Mouse (Mus musculus) forebrain, embryonic 16.5 days (tissue): Measurements from ENCODE around the gene Zfp318. TPM values are rescaled to one million over a fixed set of nuclear protein-coding genes. Genes with fewer than 3 reads are reported as not detected.

Experiments
- ATAC-seq: fragments of 200-750 bp; cut with Nextera tagmentation; 2 replicates; pipeline ENCODE4 v1.8.0; 2017; ENCODE audit warnings: mild to moderate bottlenecking, moderate library complexity
- H3K27ac ChIP-seq: fragments of 300-500 bp; sonication (generic); 2 replicates; pipeline ENCODE4 v1.5.1; 2014; ENCODE audit warnings: low read length, control low read depth
- H3K27me3 ChIP-seq: fragments of 300-500 bp; sonication (generic); replicated peaks from 2 replicates; pipeline ENCODE4 v1.6.1; 2014; ENCODE audit warnings: low read length; ENCODE audit not compliant: control insufficient read depth, insufficient read depth
- H3K36me3 ChIP-seq: fragments of 300-500 bp; sonication (generic); 2 replicates; pipeline ENCODE4 v1.6.1; 2014; ENCODE audit not compliant: control insufficient read depth, insufficient read depth
- H3K4me1 ChIP-seq: fragments of 300-500 bp; sonication (generic); replicated peaks from 2 replicates; pipeline ENCODE4 v1.6.1; 2014; ENCODE audit warnings: low read length; ENCODE audit not compliant: control insufficient read depth, insufficient read depth
- H3K4me2 ChIP-seq: fragments of 300-500 bp; sonication (generic); 2 replicates; pipeline ENCODE4 v1.6.1; 2014; ENCODE audit warnings: mild to moderate bottlenecking, low read length, control low read depth
- H3K4me3 ChIP-seq: fragments of 300-500 bp; sonication (generic); replicated peaks from 2 replicates; pipeline ENCODE4 v1.5.1; 2014; ENCODE audit warnings: mild to moderate bottlenecking, low read length, control low read depth
- H3K9ac ChIP-seq: fragments of 300-500 bp; sonication (generic); replicated peaks from 2 replicates; pipeline ENCODE4 v1.6.1; 2014; ENCODE audit warnings: low read depth, low read length, control low read depth
- H3K9me3 ChIP-seq: fragments of 300-500 bp; sonication (generic); 2 replicates; pipeline ENCODE4 v1.6.1; 2016; ENCODE audit warnings: low read length; ENCODE audit not compliant: control insufficient read depth
- WGBS: fragments of 180-500 bp; shearing (Covaris S2); extraction: QIAGEN DNeasy Blood & Tissue Kit; methylation state at CpG from one replicate; pipeline ENCODE4 v1.1.7; 2014; 5-methylcytosine and 5-hydroxymethylcytosine counted together
- polyA plus RNA-seq: library from polyadenylated mRNA; unstranded; fragments of >200 nt; fragmentation: Nextera tagmentation; extraction: Ambion mirVana; gene quantifications from 2 replicates; pipeline ENCODE4 v1.2.1, GENCODE M21; 2015

Zfp318 gene
- polyA plus RNA-seq, 1 experiment from 2014 or later = 14.2 TPM

GRCm38 (mm10) chr17:46394631-46395030 lies 11.1 kb downstream of the Zfp318 start:
- 91% methylated on average over 1 of the region's 1 CpGs for WGBS
- Histone ChIP-seq H3K9me3 (no peaks in the 10 kb centered on the region), H3K27ac (no peak overlapping the region), H3K36me3 (peaks cover 25% of the 10 kb centered on the region), H3K27me3 (no peaks in the 10 kb centered on the region), H3K4me2 (no peak overlapping the region), H3K9ac (no peak overlapping the region), H3K4me1 (no peaks in the 10 kb centered on the region), H3K4me3 (no peak overlapping the region)
- ATAC-seq = no peak

GRCm38 (mm10) chr17:46408478-46408877 lies 24.9 kb downstream of the Zfp318 start:
- no peak for ATAC-seq
- Histone ChIP-seq H3K4me1 (no peaks in the 10 kb centered on the region), H3K36me3 (peaks cover 29% of the 10 kb centered on the region), H3K27ac (no peak overlapping the region), H3K4me2 (no peak overlapping the region), H3K9ac (no peak overlapping the region), H3K27me3 (no peaks in the 10 kb centered on the region), H3K9me3 (no peaks in the 10 kb centered on the region), H3K4me3 (no peak overlapping the region)
- 29% methylated on average over 3 of the region's 3 CpGs for WGBS

- H3K27ac ChIP-seq = no peak overlapping the region
- no peak overlapping the region for H3K9ac ChIP-seq
- no peak for ATAC-seq
- H3K4me1 ChIP-seq = peaks cover 5% of the 10 kb centered on the region; the same call in 1 of the 2 replicates
- H3K36me3 ChIP-seq = peaks cover 5% of the 10 kb centered on the region
- WGBS = 53% methylated on average over 5 of the region's 5 CpGs
- H3K4me2 ChIP-seq = no peak overlapping the region
- no peak overlapping the region for H3K4me3 ChIP-seq
- no peaks in the 10 kb centered on the region for H3K9me3 ChIP-seq
- no peaks in the 10 kb centered on the region for H3K27me3 ChIP-seq
These were observed 35.1 kb downstream of the Zfp318 start for GRCm38 (mm10) chr17:46418628-46419027.

GRCm38 (mm10) chr17:46419717-46420116 lies 36.2 kb downstream of the Zfp318 start:
- Histone ChIP-seq H3K4me3 (no peak overlapping the region), H3K27ac (no peak overlapping the region), H3K4me2 (no peak overlapping the region), H3K4me1 (peaks cover 5% of the 10 kb centered on the region; the same call in 1 of the 2 replicates), H3K9me3 (no peaks in the 10 kb centered on the region), H3K9ac (no peak overlapping the region), H3K36me3 (no peaks in the 10 kb centered on the region), H3K27me3 (no peaks in the 10 kb centered on the region)
- no peak for ATAC-seq

GRCm38 (mm10) chr17:46426496-46426895 lies 43.0 kb downstream of the Zfp318 start:
- Histone ChIP-seq H3K9me3 (no peaks in the 10 kb centered on the region), H3K4me3 (no peak overlapping the region), H3K27me3 (no peaks in the 10 kb centered on the region), H3K36me3 (0 out of 2 replicates have a peak, but pooled peaks cover 2% of the 10 kb centered on the region), H3K27ac (no peak overlapping the region), H3K4me1 (peaks cover 2% of the 10 kb centered on the region; the same call in 1 of the 2 replicates), H3K9ac (no peak overlapping the region), H3K4me2 (no peak overlapping the region)
- ATAC-seq = no peak

GRCm38 (mm10) chr17:46428761-46429414 lies 45.4 kb downstream of the Zfp318 start, which contains the start of gene Crip3:
Crip3 (plus strand) TSS chr17:46428926.
- Histone ChIP-seq H3K4me1 (no peaks in the 10 kb centered on the region), H3K27me3 (no peaks in the 10 kb centered on the region), H3K36me3 (0 out of 2 replicates have a peak, but pooled peaks cover 2% of the 10 kb centered on the region), H3K9ac (no peak within 1 kb of the TSS), H3K27ac (no peak within 1 kb of the TSS), H3K4me3 (no peak within 1 kb of the TSS), H3K4me2 (peak within 1 kb of the TSS; percentile 31; the same call in 1 of the 2 replicates), H3K9me3 (no peaks in the 10 kb centered on the region)
- no peak for ATAC-seq
- WGBS = 11% methylated on average over 18 of the region's 18 CpGs

- H3K4me1 ChIP-seq = peaks cover 4% of the 10 kb centered on the region; the same call in 1 of the 2 replicates
- no peak for ATAC-seq
- peak overlapping the region; percentile 18 for H3K4me2 ChIP-seq
- no peaks in the 10 kb centered on the region for H3K9me3 ChIP-seq
- no peaks in the 10 kb centered on the region for H3K36me3 ChIP-seq
- H3K27ac ChIP-seq = no peak overlapping the region
- 5% methylated on average over 17 of the region's 17 CpGs for WGBS
- H3K9ac ChIP-seq = no peak overlapping the region
- H3K4me3 ChIP-seq = no peak overlapping the region
- no peaks in the 10 kb centered on the region for H3K27me3 ChIP-seq
These were observed 50.1 kb downstream of the Zfp318 start for GRCm38 (mm10) chr17:46433627-46434026.

GRCm38 (mm10) chr17:46436672-46437366 lies 53.3 kb downstream of the Zfp318 start:
- peak; percentile 56 for ATAC-seq
- no peaks in the 10 kb centered on the region for H3K9me3 ChIP-seq
- H3K4me1 ChIP-seq = peaks cover 4% of the 10 kb centered on the region; the same call in 1 of the 2 replicates
- 25% methylated on average over 23 of the region's 23 CpGs for WGBS
- H3K27ac ChIP-seq = no peak overlapping the region
- no peaks in the 10 kb centered on the region for H3K27me3 ChIP-seq
- H3K4me3 ChIP-seq = no peak overlapping the region
- H3K9ac ChIP-seq = no peak overlapping the region
- no peak overlapping the region for H3K4me2 ChIP-seq
- H3K36me3 ChIP-seq = no peaks in the 10 kb centered on the region

GRCm38 (mm10) chr17:46438298-46438873 lies 54.9 kb downstream of the Zfp318 start, which contains the start of gene Slc22a7:
Slc22a7 (minus strand) TSS chr17:46438457.
- H3K4me1 ChIP-seq = peaks cover 4% of the 10 kb centered on the region; the same call in 1 of the 2 replicates
- no peak for ATAC-seq
- H3K4me3 ChIP-seq = no peak within 1 kb of the TSS
- WGBS = 76% methylated on average over 4 of the region's 4 CpGs
- no peak within 1 kb of the TSS for H3K4me2 ChIP-seq
- no peaks in the 10 kb centered on the region for H3K36me3 ChIP-seq
- H3K27ac ChIP-seq = no peak within 1 kb of the TSS
- H3K27me3 ChIP-seq = no peaks in the 10 kb centered on the region
- no peaks in the 10 kb centered on the region for H3K9me3 ChIP-seq
- no peak within 1 kb of the TSS for H3K9ac ChIP-seq
